Mouse (Mus musculus): ENCODE data around the gene Wars.

GRCm38 (mm10) chr12:108865007-108865494, 28.9 kb downstream of the Wars start:
- TF ChIP-seq POLR2A (IDR thresholded peaks at IDR 0.05; ENCODE audit: extremely low read depth, insufficient read depth, low read length) (no peak), CTCF (IDR thresholded peaks at IDR 0.05; ENCODE audit: low read depth, low read length) (no peak)
